Mouse (Mus musculus) liver, embryonic 11.5 days (tissue): ENCODE results near the gene Galnt11. TPM values are rescaled to one million over a fixed set of nuclear protein-coding genes. Genes with fewer than 3 reads are reported as not detected.

Experiments
- ATAC-seq: fragments of 200-750 bp; cut with Nextera tagmentation; replicated peaks from 2 replicates; pipeline ENCODE4 v1.8.0; 2017; ENCODE audit warnings: moderate number of reproducible peaks, mild to moderate bottlenecking, moderate TSS enrichment, moderate library complexity; ENCODE audit not compliant: low FRiP score
- DNase-seq: peaks from one replicate; pipeline ENCODE4 v3.0.0-alpha.2; 2017; ENCODE audit warnings: low spot score
- H3K27ac ChIP-seq: fragments of 300-500 bp; sonication (generic); 2 replicates; pipeline ENCODE4 v1.5.1; 2014; ENCODE audit warnings: mild to moderate bottlenecking, low read depth, low read length, control low read depth
- H3K27me3 ChIP-seq: fragments of 300-500 bp; sonication (generic); replicated peaks from 2 replicates; pipeline ENCODE4 v1.6.1; 2014; ENCODE audit warnings: low read length, mixed read lengths; ENCODE audit not compliant: control insufficient read depth, insufficient read depth
- H3K36me3 ChIP-seq: fragments of 300-500 bp; sonication (generic); 2 replicates; pipeline ENCODE4 v1.6.1; 2014; ENCODE audit warnings: mild to moderate bottlenecking, low read length, moderate library complexity, mixed read lengths; ENCODE audit not compliant: control insufficient read depth, insufficient read depth
- H3K4me1 ChIP-seq: fragments of 300-500 bp; sonication (generic); replicated peaks from 2 replicates; pipeline ENCODE4 v1.6.1; 2014; ENCODE audit warnings: low read length, mixed read lengths; ENCODE audit not compliant: control insufficient read depth, insufficient read depth
- H3K4me2 ChIP-seq: fragments of 300-500 bp; sonication (generic); 2 replicates; pipeline ENCODE4 v1.6.1; 2014; ENCODE audit warnings: mild to moderate bottlenecking, control low read depth, moderate library complexity
- H3K4me3 ChIP-seq: fragments of 300-500 bp; sonication (generic); 2 replicates; pipeline ENCODE4 v1.5.1; 2014; ENCODE audit warnings: low read depth, low read length, control low read depth
- H3K9ac ChIP-seq: fragments of 300-500 bp; sonication (generic); 2 replicates; pipeline ENCODE4 v1.6.1; 2014; ENCODE audit warnings: low read depth, low read length, control low read depth
- H3K9me3 ChIP-seq: fragments of 300-500 bp; sonication (generic); 2 replicates; pipeline ENCODE4 v1.6.1; 2016; ENCODE audit warnings: low read length, inconsistent platforms, mixed read lengths; ENCODE audit not compliant: control insufficient read depth
- WGBS: fragments of 180-500 bp; shearing (Covaris S2); extraction: QIAGEN DNeasy Blood & Tissue Kit; methylation state at CpG from one replicate; pipeline ENCODE4 v1.1.7; 2014; 5-methylcytosine and 5-hydroxymethylcytosine counted together
- polyA plus RNA-seq: library from polyadenylated mRNA; unstranded; fragments of >200 nt; fragmentation: Nextera tagmentation; extraction: Ambion mirVana; gene quantifications from 2 replicates; pipeline ENCODE4 v1.2.1, GENCODE M21; 2014

Galnt11 gene
- polyA plus RNA-seq, 1 experiment from 2014 or later, result 14.9 TPM

DNA sequence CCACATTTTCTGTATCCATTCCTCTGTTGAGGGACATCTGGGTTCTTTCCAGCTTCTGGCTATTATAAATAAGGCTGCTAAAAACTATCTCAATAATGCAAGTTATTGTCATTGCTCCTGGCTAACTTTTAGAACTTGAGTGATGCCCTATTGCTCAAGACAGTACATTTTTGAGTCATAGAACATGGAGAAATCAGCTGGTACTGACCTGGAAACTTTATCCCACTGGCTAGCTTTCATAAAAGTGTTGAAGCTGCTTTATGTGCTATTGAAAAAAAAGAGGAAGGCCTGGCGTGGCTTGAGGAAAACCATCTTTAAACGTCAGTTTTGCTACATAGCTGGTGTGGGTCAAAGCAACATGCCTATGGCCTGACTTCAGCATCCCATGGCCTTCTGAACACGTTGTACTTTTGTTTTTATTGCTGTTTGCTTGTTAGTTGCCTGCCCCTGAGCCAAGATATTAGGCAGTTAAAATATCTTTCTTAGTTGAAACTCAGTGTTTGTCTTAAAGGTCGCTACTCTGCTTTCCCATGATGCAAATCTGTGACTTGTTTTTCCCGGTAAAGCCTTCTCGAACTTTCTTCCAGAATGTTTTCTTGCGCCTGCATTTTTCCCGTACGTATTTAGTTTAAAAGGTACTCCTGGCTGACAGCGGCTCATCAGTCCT lies 24.2 kb downstream of the Galnt11 start:
- Histone ChIP-seq H3K36me3 (no peaks in the 10 kb centered on the region), H3K9me3 (no peaks in the 10 kb centered on the region), H3K27ac (no peak overlapping the region), H3K4me2 (no peak overlapping the region), H3K4me3 (no peak overlapping the region), H3K4me1 (no peaks in the 10 kb centered on the region), H3K27me3 (no peaks in the 10 kb centered on the region), H3K9ac (no peak overlapping the region)
- ATAC-seq, result no peak
- 79% methylated on average over 10 of the region's 10 CpGs for WGBS
- DNase-seq, result no peak

DNA sequence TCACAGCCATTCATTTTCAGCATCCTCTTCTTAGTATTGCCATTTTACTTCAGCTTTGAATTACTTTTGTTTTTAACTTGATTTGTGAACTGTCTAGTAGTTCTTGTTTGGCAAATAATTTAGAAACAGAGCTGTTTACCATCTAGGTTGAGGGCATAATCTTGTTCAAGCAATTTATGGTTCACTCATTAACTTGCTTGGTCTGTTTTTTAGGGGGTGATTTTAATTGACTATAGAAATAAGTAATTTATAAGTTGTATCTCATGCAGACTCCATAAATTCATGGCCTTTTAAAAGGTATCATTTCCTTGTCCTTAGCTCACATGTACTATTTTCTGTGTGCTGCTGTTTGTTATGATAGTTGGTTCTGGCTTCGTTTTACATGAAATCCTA lies 24.8 kb downstream of the Galnt11 start:
- H3K4me2 ChIP-seq, result no peak overlapping the region
- H3K4me1 ChIP-seq, result no peaks in the 10 kb centered on the region
- 76% methylated on average over 1 of the region's 1 CpGs for WGBS
- ATAC-seq (no peak), DNase-seq (no peak)
- H3K4me3 ChIP-seq, result no peak overlapping the region
- H3K36me3 ChIP-seq, result no peaks in the 10 kb centered on the region
- no peaks in the 10 kb centered on the region for H3K9me3 ChIP-seq
- H3K9ac ChIP-seq, result no peak overlapping the region
- no peaks in the 10 kb centered on the region for H3K27me3 ChIP-seq
- H3K27ac ChIP-seq, result no peak overlapping the region

DNA sequence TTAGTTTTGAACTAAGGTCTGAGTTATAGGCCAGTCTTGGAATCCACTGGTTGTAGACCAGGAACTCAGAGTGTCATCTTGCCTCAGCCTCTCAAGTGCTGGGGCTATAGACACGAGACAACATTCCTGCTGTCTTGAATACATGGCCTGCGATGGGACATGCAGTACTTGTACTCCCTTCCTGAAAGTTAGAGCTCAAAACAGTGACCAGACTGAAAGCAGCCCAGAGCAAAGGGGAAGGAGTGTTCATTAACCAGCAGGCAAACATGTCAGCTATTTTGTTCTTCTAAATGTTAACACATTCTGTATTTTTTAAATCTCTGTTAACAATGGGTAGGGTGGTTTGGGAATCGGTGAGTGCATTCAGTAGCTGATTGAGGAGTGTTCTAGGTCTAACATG lies 25.3 kb downstream of the Galnt11 start:
- no peak for ATAC-seq
- 74% methylated on average over 3 of the region's 3 CpGs for WGBS
- Histone ChIP-seq H3K9me3 (no peaks in the 10 kb centered on the region), H3K4me1 (no peaks in the 10 kb centered on the region), H3K4me2 (no peak overlapping the region), H3K27ac (no peak overlapping the region), H3K36me3 (no peaks in the 10 kb centered on the region), H3K9ac (no peak overlapping the region), H3K27me3 (no peaks in the 10 kb centered on the region), H3K4me3 (no peak overlapping the region)
- DNase-seq, result no peak

DNA sequence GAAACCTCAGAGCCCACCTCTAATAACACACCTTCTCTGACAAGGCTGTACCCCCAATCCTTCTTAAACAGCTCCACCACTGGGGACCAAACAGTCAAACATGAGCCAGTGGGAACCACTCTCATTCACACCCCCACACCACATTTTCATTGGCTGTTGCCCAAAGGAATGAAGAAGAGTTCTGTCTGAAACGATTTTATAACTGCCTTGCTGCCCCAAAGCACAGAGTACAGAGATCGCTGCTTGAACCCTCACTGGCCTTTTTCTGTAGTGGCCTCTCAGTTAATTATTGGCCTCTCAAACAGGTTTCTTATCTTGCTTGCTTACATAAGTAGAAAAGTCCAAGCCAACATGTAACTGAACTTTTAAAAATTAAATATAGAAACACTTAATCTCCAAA lies 30.7 kb downstream of the Galnt11 start:
- WGBS, result 71% methylated on average over 2 of the region's 2 CpGs
- H3K4me3 ChIP-seq, result no peak overlapping the region
- H3K36me3 ChIP-seq, result no peaks in the 10 kb centered on the region; the same call in 1 of the 2 replicates
- H3K4me2 ChIP-seq, result no peak overlapping the region
- no peak overlapping the region for H3K27ac ChIP-seq
- ATAC-seq (no peak), DNase-seq (no peak)
- H3K4me1 ChIP-seq, result no peaks in the 10 kb centered on the region
- H3K27me3 ChIP-seq, result no peaks in the 10 kb centered on the region
- no peak overlapping the region for H3K9ac ChIP-seq
- H3K9me3 ChIP-seq, result no peaks in the 10 kb centered on the region

DNA sequence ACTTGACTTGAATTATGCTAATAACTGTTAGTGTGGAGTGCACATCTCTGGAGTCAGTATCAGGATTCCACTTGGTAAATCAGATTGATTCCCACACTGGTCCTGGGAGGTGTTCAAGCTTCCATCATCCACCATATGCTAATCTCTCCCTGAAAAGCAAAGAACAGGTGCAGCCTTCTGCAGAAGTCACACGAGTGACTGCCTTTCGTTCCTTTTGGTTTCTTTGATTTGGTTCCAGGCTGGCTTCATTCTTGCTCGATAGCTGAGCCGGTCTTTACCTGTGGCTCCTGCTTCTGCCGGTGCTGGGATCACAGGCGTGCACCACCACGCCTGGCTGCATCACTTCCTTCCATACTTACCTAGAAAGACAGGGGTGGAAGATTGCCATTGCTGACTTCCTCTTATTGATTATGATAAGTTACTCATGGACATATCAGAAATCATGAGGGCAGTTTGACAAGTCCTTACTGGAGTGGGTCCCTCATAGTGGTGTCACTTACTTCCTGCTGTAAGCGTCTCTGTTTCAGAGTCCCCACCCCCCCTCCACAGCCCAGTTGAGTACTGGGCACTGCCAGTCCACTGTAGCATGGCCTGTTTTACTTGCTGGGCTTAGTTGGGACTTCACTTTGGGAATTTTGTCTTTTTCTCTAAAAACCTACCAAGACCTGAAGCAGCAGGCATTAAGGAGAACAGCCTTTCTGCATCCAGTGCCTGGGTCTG lies 31.3 kb downstream of the Galnt11 start:
- WGBS, result 82% methylated on average over 8 of the region's 8 CpGs
- no peaks in the 10 kb centered on the region; the same call in 1 of the 2 replicates for H3K36me3 ChIP-seq
- H3K9ac ChIP-seq, result no peak overlapping the region
- H3K4me2 ChIP-seq, result no peak overlapping the region
- no peaks in the 10 kb centered on the region for H3K27me3 ChIP-seq
- H3K4me3 ChIP-seq, result no peak overlapping the region
- no peaks in the 10 kb centered on the region for H3K4me1 ChIP-seq
- no peaks in the 10 kb centered on the region for H3K9me3 ChIP-seq
- no peak overlapping the region for H3K27ac ChIP-seq
- ATAC-seq (no peak), DNase-seq (no peak)

DNA sequence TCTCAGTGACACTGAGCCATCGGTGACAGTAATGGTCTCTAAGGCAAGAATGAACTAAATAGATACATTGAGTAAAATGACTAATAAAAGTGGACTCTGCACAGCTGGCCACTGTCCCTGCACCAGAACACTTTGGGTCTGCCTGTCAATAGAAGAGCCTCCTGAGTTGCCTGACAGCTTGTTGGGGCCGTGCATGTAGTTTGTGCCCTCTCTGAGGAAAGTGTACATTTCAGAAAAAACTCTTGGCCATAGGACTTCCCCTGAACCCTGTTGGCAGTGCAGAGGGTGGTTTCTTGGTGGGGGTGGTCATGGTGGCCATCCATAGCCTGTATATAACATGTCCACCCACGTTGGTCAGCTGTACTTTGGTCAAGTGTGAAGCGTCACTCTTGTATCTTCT lies 32.8 kb downstream of the Galnt11 start:
- no peaks in the 10 kb centered on the region for H3K4me1 ChIP-seq
- H3K36me3 ChIP-seq, result no peaks in the 10 kb centered on the region; the same call in 1 of the 2 replicates
- DNase-seq, result no peak
- H3K9me3 ChIP-seq, result no peaks in the 10 kb centered on the region
- no peak overlapping the region for H3K27ac ChIP-seq
- H3K4me2 ChIP-seq, result no peak overlapping the region
- no peak for ATAC-seq
- no peak overlapping the region for H3K4me3 ChIP-seq
- H3K27me3 ChIP-seq, result no peaks in the 10 kb centered on the region
- WGBS, result 84% methylated on average over 4 of the region's 4 CpGs
- no peak overlapping the region for H3K9ac ChIP-seq

DNA sequence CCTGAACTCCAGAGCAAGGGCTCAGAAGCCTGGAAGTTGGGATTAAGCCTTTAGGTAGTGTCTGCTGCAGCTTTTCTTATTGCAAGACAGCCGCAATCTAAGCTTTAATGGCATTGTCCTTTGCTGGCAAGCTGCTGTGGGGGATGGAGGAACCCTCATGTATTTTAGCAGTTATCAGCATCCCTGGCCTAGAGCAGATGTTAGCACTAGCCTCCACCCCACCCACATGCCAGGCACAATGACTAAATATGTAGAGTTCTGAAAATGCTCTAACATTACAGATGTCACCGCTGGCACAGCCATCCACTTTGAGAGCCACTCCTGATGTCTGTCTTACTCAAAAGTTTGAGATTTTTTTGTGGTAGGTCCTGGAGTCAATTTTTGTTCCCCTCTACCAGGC lies 35.0 kb downstream of the Galnt11 start:
- no peak overlapping the region for H3K27ac ChIP-seq
- ATAC-seq, result no peak
- 90% methylated on average over 2 of the region's 2 CpGs for WGBS
- no peaks in the 10 kb centered on the region for H3K4me1 ChIP-seq
- H3K27me3 ChIP-seq, result no peaks in the 10 kb centered on the region
- no peak overlapping the region for H3K4me2 ChIP-seq
- no peaks in the 10 kb centered on the region for H3K9me3 ChIP-seq
- H3K4me3 ChIP-seq, result no peak overlapping the region
- peaks cover 5% of the 10 kb centered on the region for H3K36me3 ChIP-seq
- DNase-seq, result no peak
- H3K9ac ChIP-seq, result no peak overlapping the region

DNA sequence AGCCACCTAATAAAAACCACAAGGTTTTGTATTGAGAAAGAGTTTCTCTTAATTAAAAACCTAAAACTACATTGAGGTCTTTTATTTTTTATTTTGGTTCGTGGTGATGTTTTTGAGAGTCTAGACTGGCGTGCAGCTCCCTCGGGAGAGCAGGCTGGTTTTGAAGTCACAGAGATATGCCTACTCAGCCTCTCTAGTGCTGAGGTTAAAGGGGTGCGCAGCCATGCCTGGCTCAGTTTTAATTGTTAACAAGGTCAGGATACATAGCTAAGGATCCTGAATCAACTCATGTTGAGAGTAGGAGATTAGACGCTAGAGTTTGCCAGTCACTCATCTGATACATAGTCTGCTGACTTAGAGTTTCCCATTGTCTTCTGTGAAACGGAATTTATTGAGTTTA lies 39.7 kb downstream of the Galnt11 start:
- no peak overlapping the region for H3K27ac ChIP-seq
- no peak for DNase-seq
- no peak overlapping the region for H3K4me2 ChIP-seq
- H3K27me3 ChIP-seq, result no peaks in the 10 kb centered on the region
- ATAC-seq, result no peak
- H3K36me3 ChIP-seq, result peaks cover 10% of the 10 kb centered on the region
- H3K9me3 ChIP-seq, result no peaks in the 10 kb centered on the region
- H3K4me1 ChIP-seq, result no peaks in the 10 kb centered on the region
- WGBS, result 84% methylated on average over 6 of the region's 6 CpGs
- H3K4me3 ChIP-seq, result no peak overlapping the region
- no peak overlapping the region for H3K9ac ChIP-seq

DNA sequence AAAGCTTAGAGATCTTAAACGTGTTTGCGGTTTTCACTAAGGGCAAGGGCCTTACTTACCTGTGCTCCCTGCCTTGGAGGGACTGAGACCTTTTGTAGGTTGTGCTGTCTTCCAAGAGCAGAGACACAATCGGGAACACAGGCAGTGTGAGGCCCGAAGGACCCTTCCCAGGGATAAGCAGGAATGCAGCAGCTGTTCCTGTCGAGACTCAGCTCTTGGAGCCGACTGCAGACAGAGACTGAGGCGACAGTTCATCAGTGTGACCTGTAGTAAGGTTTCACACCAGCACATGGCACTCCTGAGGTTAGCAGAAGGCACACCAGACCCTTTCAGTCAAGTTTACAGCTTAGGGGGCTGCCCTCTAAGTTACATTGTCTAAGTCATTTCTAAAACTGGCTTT lies 40.6 kb downstream of the Galnt11 start:
- Histone ChIP-seq H3K9ac (no peak overlapping the region), H3K4me3 (no peak overlapping the region), H3K4me2 (no peak overlapping the region), H3K27ac (no peak overlapping the region), H3K27me3 (no peaks in the 10 kb centered on the region), H3K4me1 (no peaks in the 10 kb centered on the region), H3K9me3 (no peaks in the 10 kb centered on the region), H3K36me3 (peaks cover 10% of the 10 kb centered on the region)
- DNase-seq (no peak), ATAC-seq (no peak)
- 81% methylated on average over 7 of the region's 7 CpGs for WGBS
